Mouse (Mus musculus) neural tube, embryonic 13.5 days (tissue): ENCODE results near the gene Shb. TPM values are rescaled to one million over a fixed set of nuclear protein-coding genes. Genes with fewer than 3 reads are reported as not detected.

ENCODE experiments used
- ATAC-seq: fragments of 200-750 bp; cut with Nextera tagmentation; 2 replicates; pipeline ENCODE4 v1.8.0; 2017; ENCODE audit warnings: low read depth, mild to moderate bottlenecking, moderate TSS enrichment, moderate library complexity
- H3K27ac ChIP-seq: fragments of 300-500 bp; sonication (generic); replicated peaks from 2 replicates; pipeline ENCODE4 v1.5.1; 2015; ENCODE audit warnings: moderate library complexity, mild to moderate bottlenecking, inconsistent platforms
- H3K27me3 ChIP-seq: fragments of 300-500 bp; sonication (generic); 2 replicates; pipeline ENCODE4 v1.6.1; 2015; ENCODE audit warnings: mild to moderate bottlenecking, inconsistent platforms
- H3K36me3 ChIP-seq: fragments of 300-500 bp; sonication (generic); 2 replicates; pipeline ENCODE4 v1.6.1; 2015; ENCODE audit warnings: mild to moderate bottlenecking, inconsistent platforms
- H3K4me1 ChIP-seq: fragments of 300-500 bp; sonication (generic); replicated peaks from 2 replicates; pipeline ENCODE4 v1.6.1; 2015; ENCODE audit warnings: inconsistent platforms
- H3K4me2 ChIP-seq: fragments of 300-500 bp; sonication (generic); 2 replicates; pipeline ENCODE4 v1.6.1; 2015; ENCODE audit warnings: inconsistent platforms, mild to moderate bottlenecking, moderate library complexity
- H3K4me3 ChIP-seq: fragments of 300-500 bp; sonication (generic); 2 replicates; pipeline ENCODE4 v1.5.1; 2015; ENCODE audit warnings: mild to moderate bottlenecking, inconsistent platforms
- H3K9ac ChIP-seq: fragments of 300-500 bp; sonication (generic); 2 replicates; pipeline ENCODE4 v1.6.1; 2015; ENCODE audit warnings: moderate library complexity, mild to moderate bottlenecking, inconsistent platforms
- H3K9me3 ChIP-seq: fragments of 300-500 bp; sonication (generic); 2 replicates; pipeline ENCODE4 v1.6.1; 2016; ENCODE audit warnings: inconsistent platforms
- WGBS: fragments of 180-500 bp; shearing (Covaris S2); methylation state at CpG from one replicate; pipeline ENCODE4 v1.1.7; 2015; 5-methylcytosine and 5-hydroxymethylcytosine counted together
- polyA plus RNA-seq: library from polyadenylated mRNA; unstranded; fragments of >200 nt; fragmentation: Nextera tagmentation; extraction: Ambion mirVana; gene quantifications from 2 replicates; pipeline ENCODE4 v1.2.1, GENCODE M21; 2015

The Shb gene
- polyA plus RNA-seq, 1 experiment from 2014 or later: 4.0 TPM

- H3K27ac ChIP-seq: no peak overlapping the region
- no peaks in the 10 kb centered on the region for H3K36me3 ChIP-seq
- no peak overlapping the region for H3K4me2 ChIP-seq
- H3K9ac ChIP-seq: no peak overlapping the region
- H3K27me3 ChIP-seq: no peaks in the 10 kb centered on the region; the same call in none of the 2 replicates
- no peak overlapping the region for H3K4me3 ChIP-seq
- peaks cover 72% of the 10 kb centered on the region for H3K4me1 ChIP-seq
- 44% methylated on average over 5 of the region's 5 CpGs for WGBS
- no peaks in the 10 kb centered on the region for H3K9me3 ChIP-seq
- no peak for ATAC-seq
Measured at GRCm38 (mm10) chr4:45498345-45498744, 33.9 kb downstream of the Shb start.

- WGBS: 7% methylated on average over 6 of the region's 6 CpGs
- Histone ChIP-seq H3K9me3 (no peaks in the 10 kb centered on the region), H3K27me3 (no peaks in the 10 kb centered on the region; the same call in none of the 2 replicates), H3K4me3 (no peak overlapping the region), H3K4me1 (peaks cover 82% of the 10 kb centered on the region), H3K36me3 (no peaks in the 10 kb centered on the region), H3K4me2 (no peak overlapping the region; the same call in 1 of the 2 replicates), H3K9ac (no peak overlapping the region), H3K27ac (peak overlapping the region; percentile 39; the same call in 1 of the 2 replicates)
- ATAC-seq: peak; percentile 36; the same call in 1 of the 2 replicates
Measured at GRCm38 (mm10) chr4:45497282-45497681, 35.0 kb downstream of the Shb start.

- Histone ChIP-seq H3K9ac (no peak overlapping the region), H3K36me3 (no peaks in the 10 kb centered on the region), H3K4me3 (no peak overlapping the region), H3K27ac (no peak overlapping the region), H3K27me3 (no peaks in the 10 kb centered on the region; the same call in 1 of the 2 replicates), H3K4me1 (peaks cover 96% of the 10 kb centered on the region), H3K9me3 (no peaks in the 10 kb centered on the region), H3K4me2 (no peak overlapping the region)
- no peak for ATAC-seq
- WGBS: 64% methylated on average over 8 of the region's 8 CpGs
Measured at GRCm38 (mm10) chr4:45495531-45496201, 36.6 kb downstream of the Shb start.

- ATAC-seq: no peak
- Histone ChIP-seq H3K9me3 (no peaks in the 10 kb centered on the region), H3K9ac (no peak overlapping the region), H3K36me3 (no peaks in the 10 kb centered on the region), H3K27ac (no peak overlapping the region), H3K4me2 (no peak overlapping the region), H3K4me1 (peaks cover 96% of the 10 kb centered on the region), H3K27me3 (no peaks in the 10 kb centered on the region; the same call in 1 of the 2 replicates), H3K4me3 (no peak overlapping the region)
- 12% methylated on average over 6 of the region's 6 CpGs for WGBS
Measured at GRCm38 (mm10) chr4:45493786-45494400, 38.4 kb downstream of the Shb start.

- H3K36me3 ChIP-seq: no peaks in the 10 kb centered on the region
- H3K4me3 ChIP-seq: no peak overlapping the region
- 10% methylated on average over 7 of the region's 7 CpGs for WGBS
- no peak for ATAC-seq
- H3K9ac ChIP-seq: no peak overlapping the region
- peaks cover 7% of the 10 kb centered on the region for H3K27me3 ChIP-seq
- no peaks in the 10 kb centered on the region for H3K9me3 ChIP-seq
- H3K4me1 ChIP-seq: peaks cover 95% of the 10 kb centered on the region
- H3K27ac ChIP-seq: no peak overlapping the region
- no peak overlapping the region for H3K4me2 ChIP-seq
Measured at GRCm38 (mm10) chr4:45493118-45493517, 39.2 kb downstream of the Shb start.

- H3K4me3 ChIP-seq: no peak overlapping the region
- H3K27ac ChIP-seq: no peak overlapping the region
- no peak overlapping the region for H3K9ac ChIP-seq
- no peak overlapping the region for H3K4me2 ChIP-seq
- peaks cover 9% of the 10 kb centered on the region for H3K27me3 ChIP-seq
- H3K4me1 ChIP-seq: peaks cover 95% of the 10 kb centered on the region
- no peak for ATAC-seq
- H3K9me3 ChIP-seq: no peaks in the 10 kb centered on the region
- no peaks in the 10 kb centered on the region for H3K36me3 ChIP-seq
- 36% methylated on average over 5 of the region's 5 CpGs for WGBS
Measured at GRCm38 (mm10) chr4:45492681-45493081, 39.6 kb downstream of the Shb start.

GRCm38 (mm10) chr4:45491685-45492601, 40.3 kb downstream of the Shb start:
- no peak overlapping the region for H3K9ac ChIP-seq
- peaks cover 13% of the 10 kb centered on the region for H3K27me3 ChIP-seq
- no peaks in the 10 kb centered on the region for H3K9me3 ChIP-seq
- H3K4me2 ChIP-seq: no peak overlapping the region
- H3K27ac ChIP-seq: no peak overlapping the region
- H3K4me3 ChIP-seq: no peak overlapping the region
- H3K36me3 ChIP-seq: no peaks in the 10 kb centered on the region
- 48% methylated on average over 16 of the region's 16 CpGs for WGBS
- no peak for ATAC-seq
- H3K4me1 ChIP-seq: peaks cover 92% of the 10 kb centered on the region

GRCm38 (mm10) chr4:45491119-45491679, 41.1 kb downstream of the Shb start:
- H3K4me3 ChIP-seq: no peak overlapping the region
- H3K4me1 ChIP-seq: peaks cover 88% of the 10 kb centered on the region
- ATAC-seq: no peak
- peak overlapping the region; percentile 70; the same call in 1 of the 2 replicates for H3K27ac ChIP-seq
- H3K27me3 ChIP-seq: peaks cover 13% of the 10 kb centered on the region
- H3K9ac ChIP-seq: no peak overlapping the region
- H3K36me3 ChIP-seq: no peaks in the 10 kb centered on the region
- WGBS: 30% methylated on average over 6 of the region's 6 CpGs
- H3K9me3 ChIP-seq: no peaks in the 10 kb centered on the region
- H3K4me2 ChIP-seq: no peak overlapping the region

GRCm38 (mm10) chr4:45490036-45490752, 42.1 kb downstream of the Shb start:
- WGBS: 8% methylated on average over 8 of the region's 8 CpGs
- Histone ChIP-seq H3K4me2 (0 out of 2 replicates have a peak overlapping the region, but pooled peaks have one; percentile 4), H3K9ac (peak overlapping the region; percentile 31), H3K4me1 (peaks cover 80% of the 10 kb centered on the region), H3K27me3 (peaks cover 13% of the 10 kb centered on the region), H3K36me3 (no peaks in the 10 kb centered on the region), H3K9me3 (no peaks in the 10 kb centered on the region), H3K4me3 (no peak overlapping the region), H3K27ac (peak overlapping the region; percentile 70)
- peak; percentile 20; the same call in 1 of the 2 replicates for ATAC-seq

GRCm38 (mm10) chr4:45489141-45490035, 42.9 kb downstream of the Shb start:
- Histone ChIP-seq H3K27me3 (peaks cover 13% of the 10 kb centered on the region), H3K4me3 (no peak overlapping the region), H3K4me2 (0 out of 2 replicates have a peak overlapping the region, but pooled peaks have one; percentile 3), H3K27ac (peak overlapping the region; percentile 70), H3K4me1 (peaks cover 78% of the 10 kb centered on the region), H3K9ac (no peak overlapping the region), H3K9me3 (no peaks in the 10 kb centered on the region), H3K36me3 (no peaks in the 10 kb centered on the region)
- peak; percentile 4; the same call in 1 of the 2 replicates for ATAC-seq
- WGBS: 23% methylated on average over 18 of the region's 18 CpGs
